Mouse (Mus musculus): ENCODE measurements at regions not wholly inside any gene's neighbourhood (a gene's known extent, or its start where the extent isn't known, plus 50 kb on each side); places are given as distances from the start of the nearest gene placed in this dataset.

DNA sequence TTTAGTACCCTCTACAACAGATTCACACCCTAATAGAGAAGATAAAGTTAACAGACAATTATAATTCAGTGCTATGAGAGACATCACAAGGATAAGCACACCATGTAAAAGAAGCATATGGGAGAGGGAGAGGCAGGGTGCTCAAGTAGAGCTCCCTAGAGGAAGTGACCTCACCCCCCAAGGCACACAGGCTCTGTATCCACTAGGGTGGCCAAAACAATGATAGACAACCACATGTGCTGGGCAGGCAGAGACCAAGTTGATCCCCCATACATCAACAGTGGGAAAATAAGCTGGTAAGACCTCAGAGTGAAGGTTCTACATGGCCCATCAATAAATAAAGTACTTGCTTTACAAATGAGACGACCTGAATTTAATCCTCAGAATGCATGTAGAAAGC is 347.7 kb downstream of the Sox4 start:
- no peak overlapping the region for H3K9ac ChIP-seq (replicated peaks; ENCODE audit: low read length, poor library complexity, severe bottlenecking)

DNA sequence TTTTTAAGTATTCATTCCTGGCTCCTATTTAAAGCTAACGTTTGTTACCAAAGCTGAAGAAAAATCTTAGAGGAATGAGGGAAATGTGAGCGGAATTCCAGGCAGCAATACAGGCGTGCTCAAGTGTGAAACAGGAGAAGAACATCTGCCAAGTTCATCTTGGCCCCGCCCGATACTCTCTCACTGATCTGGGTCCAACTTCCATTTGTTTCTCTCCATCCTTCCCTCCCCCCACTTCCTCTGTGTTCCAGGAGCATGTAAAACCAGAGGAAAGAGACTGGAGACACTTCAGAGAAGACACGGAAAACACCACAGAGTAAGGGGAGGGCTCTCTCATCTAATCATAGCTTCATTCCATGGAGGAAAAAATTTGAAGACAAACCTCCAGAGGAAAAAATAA is 346.7 kb downstream of the Gm11361 start:
- ATAC-seq (ENCODE audit: low FRiP score) = no peak
- Histone ChIP-seq H3K27me3 (ENCODE audit: insufficient read depth, low read length) (no peaks in the 10 kb centered on the region), H3K4me2 (ENCODE audit: low read depth, low read length, poor library complexity, severe bottlenecking) (no peak overlapping the region), H3K4me3 (ENCODE audit: low read depth, low read length) (no peak overlapping the region), H3K4me1 (ENCODE audit: insufficient read depth, low read length) (no peaks in the 10 kb centered on the region), H3K27ac (ENCODE audit: low read depth, low read length) (no peak overlapping the region), H3K9me3 (ENCODE audit: low read length) (no peaks in the 10 kb centered on the region), H3K9ac (replicated peaks; ENCODE audit: low read length, poor library complexity, severe bottlenecking) (no peak overlapping the region), H3K36me3 (ENCODE audit: insufficient read depth, low read length) (no peaks in the 10 kb centered on the region)
- peak; percentile 34 for DNase-seq (ENCODE audit: low spot score)
- 67% methylated on average over 6 of the region's 6 CpGs for WGBS
- no peak for TF ChIP-seq CTCF (IDR thresholded peaks at IDR 0.05)

More for the DNA sequence above, 347.7 kb downstream of the Sox4 start:
- Histone ChIP-seq H3K27me3 (ENCODE audit: insufficient read depth, low read length) (no peaks in the 10 kb centered on the region), H3K9me3 (ENCODE audit: low read length) (no peaks in the 10 kb centered on the region), H3K4me2 (ENCODE audit: low read depth, low read length, poor library complexity, severe bottlenecking) (no peak overlapping the region), H3K27ac (ENCODE audit: low read depth, low read length) (no peak overlapping the region), H3K36me3 (ENCODE audit: insufficient read depth, low read length) (no peaks in the 10 kb centered on the region), H3K4me1 (ENCODE audit: insufficient read depth, low read length) (no peaks in the 10 kb centered on the region), H3K4me3 (ENCODE audit: low read depth, low read length) (no peak overlapping the region)
- TF ChIP-seq CTCF (IDR thresholded peaks at IDR 0.05) = no peak
- WGBS = 27% methylated on average over 1 of the region's 1 CpGs
- no peak for ATAC-seq (ENCODE audit: low FRiP score)
- DNase-seq (ENCODE audit: low spot score) = no peak

DNA sequence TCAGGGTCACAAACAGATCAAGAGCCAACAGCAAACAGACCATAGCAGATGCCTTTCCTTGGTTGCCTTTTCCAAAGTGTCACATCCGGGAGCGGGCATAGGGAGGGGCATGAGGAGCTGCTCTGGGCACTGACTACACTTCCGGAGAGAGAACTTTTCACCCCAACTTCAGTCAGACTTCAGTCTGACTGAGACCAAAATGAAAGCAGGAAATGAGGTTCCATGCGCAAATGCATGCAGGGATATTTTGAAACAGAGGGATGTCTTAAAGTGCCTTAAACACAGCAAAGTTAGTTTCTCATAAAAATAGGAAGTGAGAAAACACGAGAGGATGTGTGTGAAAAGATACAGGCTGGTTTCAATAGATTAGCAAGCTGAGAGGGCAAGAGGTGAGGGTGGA is 343.5 kb downstream of the Gm11361 start:
- no peak overlapping the region for H3K9ac ChIP-seq (replicated peaks; ENCODE audit: low read length, poor library complexity, severe bottlenecking)
- no peaks in the 10 kb centered on the region for H3K27me3 ChIP-seq (ENCODE audit: insufficient read depth, low read length)
- no peaks in the 10 kb centered on the region for H3K36me3 ChIP-seq (ENCODE audit: insufficient read depth, low read length)
- no peaks in the 10 kb centered on the region for H3K4me1 ChIP-seq (ENCODE audit: insufficient read depth, low read length)
- no peak overlapping the region for H3K27ac ChIP-seq (ENCODE audit: low read depth, low read length)
- no peak overlapping the region for H3K4me2 ChIP-seq (ENCODE audit: low read depth, low read length, poor library complexity, severe bottlenecking)
- DNase-seq (ENCODE audit: low spot score) (no peak), ATAC-seq (ENCODE audit: low FRiP score) (no peak)
- no peaks in the 10 kb centered on the region for H3K9me3 ChIP-seq (ENCODE audit: low read length)
- no peak overlapping the region for H3K4me3 ChIP-seq (ENCODE audit: low read depth, low read length)
- WGBS = 80% methylated on average over 5 of the region's 5 CpGs
- TF ChIP-seq CTCF (IDR thresholded peaks at IDR 0.05) = no peak

DNA sequence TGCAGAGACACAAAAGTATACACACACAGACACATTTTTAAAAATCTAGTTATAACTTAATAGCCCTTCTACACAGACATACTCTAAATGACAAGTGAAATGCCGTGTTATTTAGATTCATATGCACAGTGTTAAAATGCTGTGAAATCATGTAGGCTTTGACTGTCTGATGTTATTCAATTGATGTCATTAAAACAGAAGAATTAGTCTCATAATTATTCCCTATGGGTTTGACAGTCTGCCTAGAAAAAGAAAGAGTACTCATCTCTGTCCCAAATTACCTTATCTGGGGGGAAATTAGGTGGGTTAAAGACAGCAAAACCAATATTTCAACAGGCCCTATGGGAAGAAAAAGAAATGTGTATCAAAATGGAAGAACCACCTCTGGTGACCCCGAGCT is 339.0 kb downstream of the Gm11361 start:
- TF ChIP-seq CTCF (IDR thresholded peaks at IDR 0.05) = no peak
- ATAC-seq (ENCODE audit: low FRiP score) = no peak
- 71% methylated on average over 2 of the region's 2 CpGs for WGBS
- Histone ChIP-seq H3K27me3 (ENCODE audit: insufficient read depth, low read length) (no peaks in the 10 kb centered on the region), H3K9ac (replicated peaks; ENCODE audit: low read length, poor library complexity, severe bottlenecking) (no peak overlapping the region), H3K27ac (ENCODE audit: low read depth, low read length) (no peak overlapping the region), H3K36me3 (ENCODE audit: insufficient read depth, low read length) (no peaks in the 10 kb centered on the region), H3K4me2 (ENCODE audit: low read depth, low read length, poor library complexity, severe bottlenecking) (no peak overlapping the region), H3K4me3 (ENCODE audit: low read depth, low read length) (no peak overlapping the region), H3K9me3 (ENCODE audit: low read length) (no peaks in the 10 kb centered on the region), H3K4me1 (ENCODE audit: insufficient read depth, low read length) (no peaks in the 10 kb centered on the region)
- DNase-seq (ENCODE audit: low spot score) = no peak

DNA sequence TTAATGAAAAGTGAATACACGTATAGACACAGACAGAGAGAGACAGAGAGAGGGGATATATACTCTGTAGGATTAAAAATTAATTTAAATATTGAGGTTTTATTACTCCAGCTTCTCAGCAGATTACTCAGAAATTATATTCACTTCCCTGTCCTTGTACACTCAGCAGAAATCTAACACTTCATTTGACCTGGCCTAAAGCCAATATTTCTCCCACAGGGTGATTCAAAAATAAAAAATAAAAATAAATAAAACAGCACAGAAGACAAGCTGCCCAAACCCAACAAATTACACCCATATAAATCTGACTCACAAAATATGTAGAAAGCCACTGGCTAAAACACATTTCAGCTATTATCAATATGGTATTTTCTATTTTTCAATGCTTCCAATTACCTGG is 334.8 kb downstream of the Gm11361 start:
- no peak overlapping the region for H3K4me3 ChIP-seq (ENCODE audit: low read depth, low read length)

DNA sequence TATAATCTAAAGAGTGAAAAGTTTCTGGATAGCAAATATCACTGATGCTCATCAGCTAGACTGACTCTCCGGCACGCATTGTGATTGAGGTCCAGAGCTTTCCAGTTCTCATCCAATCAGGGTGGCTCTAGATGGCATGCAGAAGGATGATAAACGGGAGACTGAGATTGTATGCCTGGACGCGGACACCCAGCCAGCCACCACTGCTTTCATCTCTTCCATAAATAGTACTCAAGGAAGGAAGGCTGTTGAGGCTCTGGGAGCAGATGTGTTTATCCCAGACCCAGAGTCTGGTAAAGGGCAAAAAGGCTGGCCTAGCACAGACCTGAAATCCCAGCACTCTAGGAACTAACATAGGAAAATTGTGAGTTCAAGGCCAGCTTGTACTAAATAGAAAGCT is 330.6 kb downstream of the Gm11361 start:
- Histone ChIP-seq H3K4me1 (ENCODE audit: insufficient read depth, low read length) (no peaks in the 10 kb centered on the region), H3K27ac (ENCODE audit: low read depth, low read length) (no peak overlapping the region), H3K36me3 (ENCODE audit: insufficient read depth, low read length) (no peaks in the 10 kb centered on the region), H3K4me3 (ENCODE audit: low read depth, low read length) (no peak overlapping the region), H3K4me2 (ENCODE audit: low read depth, low read length, poor library complexity, severe bottlenecking) (no peak overlapping the region), H3K9ac (replicated peaks; ENCODE audit: low read length, poor library complexity, severe bottlenecking) (no peak overlapping the region), H3K27me3 (ENCODE audit: insufficient read depth, low read length) (no peaks in the 10 kb centered on the region), H3K9me3 (ENCODE audit: low read length) (no peaks in the 10 kb centered on the region)
- ATAC-seq (ENCODE audit: low FRiP score) (no peak), DNase-seq (ENCODE audit: low spot score) (no peak)
- TF ChIP-seq CTCF (IDR thresholded peaks at IDR 0.05) = no peak
- WGBS = 93% methylated on average over 5 of the region's 5 CpGs

More for the DNA sequence above, 334.8 kb downstream of the Gm11361 start:
- Histone ChIP-seq H3K27me3 (ENCODE audit: insufficient read depth, low read length) (no peaks in the 10 kb centered on the region), H3K9ac (replicated peaks; ENCODE audit: low read length, poor library complexity, severe bottlenecking) (no peak overlapping the region), H3K36me3 (ENCODE audit: insufficient read depth, low read length) (no peaks in the 10 kb centered on the region), H3K4me1 (ENCODE audit: insufficient read depth, low read length) (no peaks in the 10 kb centered on the region), H3K9me3 (ENCODE audit: low read length) (no peaks in the 10 kb centered on the region), H3K4me2 (ENCODE audit: low read depth, low read length, poor library complexity, severe bottlenecking) (no peak overlapping the region), H3K27ac (ENCODE audit: low read depth, low read length) (no peak overlapping the region)
- no peak for TF ChIP-seq CTCF (IDR thresholded peaks at IDR 0.05)
- WGBS = 77% methylated on average over 1 of the region's 1 CpGs
- DNase-seq (ENCODE audit: low spot score) = no peak
- ATAC-seq (ENCODE audit: low FRiP score) = no peak

Measured in midbrain, postnatal 0 days (tissue).